Mouse (Mus musculus) spleen, embryonic (tissue): ENCODE measurements around the gene Sh3bp5l.

Experiments used
- CTCF ChIA-PET: fragments of 350-600 bp; sonication (Branson Sonifier 250); formaldehyde crosslinking; loops from one replicate; lab custom pipeline; 2022; lab: Charles Lee

Gene Sh3bp5l

GRCm38 (mm10) chr11:58330276-58331148 is at the start of gene Sh3bp5l, which contains the start of gene Zfp672:
TSS of gene Sh3bp5l (plus strand) at chr11:58330724.
TSS of gene Zfp672 (minus strand) at chr11:58330339.
- CTCF ChIA-PET: interaction anchor here (1.0 to 1.2 kb wide), 2 partner anchors 15 to 23 kb away, joined by 3 read pairs; no protein-coding TSS in a partner anchor

- CTCF ChIA-PET: no interaction called here
These were observed 48.5 kb upstream of the Sh3bp5l start for GRCm38 (mm10) chr11:58281970-58282496.

DNA sequence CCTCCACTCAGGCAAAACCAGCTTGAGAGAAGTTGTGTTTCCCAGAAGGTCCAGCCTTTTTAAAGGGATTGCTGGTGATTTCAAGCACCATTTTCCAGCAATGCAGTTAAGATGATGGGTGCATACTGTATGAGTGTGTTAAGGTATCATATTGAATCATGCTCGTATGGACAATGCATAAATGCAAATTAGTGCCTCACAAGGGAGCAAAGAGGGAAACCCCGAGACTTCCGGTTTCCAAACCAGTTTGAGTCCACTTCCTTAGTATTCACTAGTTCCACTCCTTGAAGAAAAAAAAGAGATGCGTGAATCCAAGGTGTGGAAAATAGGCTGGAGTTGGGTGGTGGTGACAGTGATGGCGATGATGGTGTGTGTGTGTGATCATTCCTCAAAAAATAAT is 48.0 kb upstream of the Sh3bp5l start:
- CTCF ChIA-PET: no interaction called here

DNA sequence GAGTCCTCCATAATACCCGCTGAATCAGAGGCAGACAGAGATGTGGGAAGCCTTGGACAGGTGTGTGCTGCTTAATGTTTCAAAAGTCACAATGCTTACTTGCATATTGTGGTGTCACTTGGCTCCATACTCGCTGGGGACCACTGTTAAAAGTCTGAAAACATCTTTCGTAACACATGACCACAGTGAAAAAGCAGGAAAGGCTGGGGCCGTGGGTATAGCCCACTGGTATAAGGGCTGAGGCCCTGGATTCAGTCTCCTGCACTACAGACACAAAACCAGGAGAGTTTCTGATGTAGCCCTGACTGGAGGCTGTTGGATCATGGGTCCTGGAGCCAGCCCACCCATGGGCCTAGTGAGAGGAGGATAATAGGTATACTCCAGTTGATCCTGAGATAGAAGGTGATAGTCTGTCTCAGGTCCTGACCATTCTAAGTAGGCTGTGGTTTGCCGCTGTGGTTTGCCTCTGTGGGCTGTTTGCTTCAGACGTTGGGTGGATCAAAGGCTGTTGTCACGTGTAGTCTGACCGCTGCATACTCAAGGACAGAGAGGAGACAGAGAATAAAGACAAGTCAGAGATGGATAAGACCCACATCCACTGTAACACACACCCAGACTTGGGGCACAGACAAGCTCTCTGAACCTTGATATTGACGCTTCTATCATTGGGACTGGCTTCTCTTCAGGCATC is 40.4 kb upstream of the Sh3bp5l start:
- CTCF ChIA-PET: no interaction called here

- CTCF ChIA-PET: no interaction called here
These were observed 39.7 kb upstream of the Sh3bp5l start for GRCm38 (mm10) chr11:58290812-58291211.

GRCm38 (mm10) chr11:58292791-58293190 is 37.7 kb upstream of the Sh3bp5l start:
- CTCF ChIA-PET: no interaction called here

GRCm38 (mm10) chr11:58297396-58297795 is 33.1 kb upstream of the Sh3bp5l start:
- CTCF ChIA-PET: interaction anchor here (0.6 kb wide), 1 partner anchor 598 kb away, joined by 7 read pairs; no protein-coding TSS in a partner anchor

DNA sequence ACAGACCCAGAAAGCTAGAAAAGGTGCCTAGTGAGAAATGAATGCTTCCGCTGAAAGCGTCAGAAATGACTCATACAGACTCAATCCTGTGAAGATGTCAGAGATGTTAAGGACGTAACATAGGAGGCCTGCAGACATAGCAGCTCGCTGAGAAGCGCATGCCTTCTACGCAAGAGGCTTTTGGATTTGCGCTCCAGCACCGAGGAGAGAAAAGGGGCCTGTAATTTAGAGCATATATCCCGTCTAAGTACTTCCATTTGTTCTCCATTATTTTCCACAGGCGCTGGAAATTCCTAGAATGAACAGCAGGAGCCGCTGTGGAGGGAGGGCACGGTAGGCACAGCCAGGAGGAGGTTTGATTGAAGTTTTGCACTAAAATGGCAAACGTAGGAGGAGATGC is 29.5 kb upstream of the Sh3bp5l start:
- CTCF ChIA-PET: interaction anchor here (1.7 kb wide), 1 partner anchor 21 kb away, joined by 4 read pairs; no protein-coding TSS in a partner anchor

- CTCF ChIA-PET: interaction anchor here (0.6 to 1.7 kb wide), 3 partner anchors 20 to 305 kb away, joined by 3 to 7 read pairs (median 4); no protein-coding TSS in a partner anchor
These were observed 28.4 kb upstream of the Sh3bp5l start for GRCm38 (mm10) chr11:58301837-58302754.

DNA sequence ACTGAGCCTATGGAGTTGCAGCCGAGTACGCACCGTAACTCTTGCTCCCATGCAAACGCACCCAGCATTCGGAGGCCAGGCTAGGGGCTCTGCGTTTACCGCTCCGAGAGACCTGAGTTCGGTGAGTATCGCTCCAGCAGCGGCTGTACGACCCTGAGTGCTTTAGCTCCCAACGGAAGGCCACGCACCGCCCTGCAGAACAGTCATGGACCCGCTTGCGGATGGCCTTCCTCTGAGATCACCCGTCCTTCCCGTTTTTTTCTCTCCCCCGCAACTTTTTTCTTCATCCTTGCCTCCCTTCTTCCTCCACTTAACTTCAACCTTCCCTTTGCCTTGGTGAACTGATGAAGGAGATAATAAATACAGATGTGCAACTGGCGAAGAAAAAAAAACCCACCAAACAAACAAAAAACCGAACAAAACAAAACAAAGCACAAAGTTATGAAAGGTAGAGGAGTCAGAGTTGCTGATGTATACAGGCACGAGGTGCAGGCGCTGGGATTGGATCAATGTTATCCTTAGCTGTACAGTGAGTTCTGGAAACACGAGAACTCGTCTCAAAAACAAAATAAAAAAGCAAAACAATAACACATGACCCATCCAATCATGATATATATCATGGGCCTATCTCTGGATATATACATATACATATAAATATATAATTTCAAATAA is 27.6 kb upstream of the Sh3bp5l start:
- CTCF ChIA-PET: no interaction called here

- CTCF ChIA-PET: no interaction called here
These were observed 26.9 kb upstream of the Sh3bp5l start for GRCm38 (mm10) chr11:58303594-58303993.

GRCm38 (mm10) chr11:58305299-58305698 is 25.2 kb upstream of the Sh3bp5l start:
- CTCF ChIA-PET: interaction anchor here (0.7 kb wide), 1 partner anchor 57 kb away, joined by 5 read pairs; no protein-coding TSS in a partner anchor

DNA sequence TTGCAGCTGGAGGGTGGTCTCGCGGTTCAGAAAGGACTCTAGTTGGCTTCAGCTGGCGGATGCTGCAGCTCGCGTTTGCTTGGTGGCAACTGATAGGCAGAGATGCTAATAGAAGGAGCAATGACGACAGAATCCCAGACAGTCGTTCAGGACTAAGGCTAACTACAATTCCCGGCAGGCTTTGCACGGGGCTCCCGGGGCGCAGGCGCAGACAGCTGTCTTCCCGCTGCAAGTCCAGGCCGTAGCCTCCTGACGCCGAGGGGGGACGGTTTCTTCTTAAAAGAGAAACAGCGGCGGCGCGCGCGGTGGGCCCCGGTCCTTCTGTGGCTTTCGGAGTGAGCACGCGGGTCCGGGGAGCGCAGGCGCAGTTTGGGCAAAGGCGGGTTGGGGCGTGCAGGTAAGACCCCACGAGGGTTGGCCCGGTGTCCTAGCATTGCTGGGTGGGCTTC is 23.6 kb upstream of the Sh3bp5l start, which contains the start of gene Zfp692:
Zfp692 (plus strand) TSS at position 210 of the 449 bp plus-strand sequence.
- CTCF ChIA-PET: no interaction called here

GRCm38 (mm10) chr11:58307411-58308080 is 23.0 kb upstream of the Sh3bp5l start:
- CTCF ChIA-PET: interaction anchor here (1.1 kb wide), 2 partner anchors 16 to 23 kb away, joined by 3 to 5 read pairs; partner anchors contain the start of genes Sh3bp5l and Zfp672

DNA sequence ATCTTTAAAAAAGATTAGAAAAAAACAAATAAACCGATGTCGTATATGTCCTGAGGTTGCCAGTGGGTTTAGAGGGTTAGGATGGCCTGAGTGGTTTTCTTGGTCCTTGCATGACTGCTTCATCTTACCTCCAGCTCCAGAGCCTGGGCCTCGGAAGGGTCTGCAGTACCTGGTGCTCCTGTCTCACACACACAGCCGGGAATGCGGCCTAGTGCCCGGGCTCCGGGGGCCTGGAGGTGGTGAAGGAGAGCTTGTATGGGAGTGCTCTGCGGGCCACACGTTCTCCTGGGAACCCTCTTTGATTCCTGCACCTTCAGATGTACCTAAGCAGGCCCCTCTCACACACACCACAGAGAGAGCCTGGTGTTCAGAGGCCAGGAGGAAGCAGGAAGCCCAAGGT is 21.9 kb upstream of the Sh3bp5l start:
- CTCF ChIA-PET: interaction anchor here (1.1 kb wide), 1 partner anchor 15 kb away, joined by 5 read pairs; no protein-coding TSS in a partner anchor

- CTCF ChIA-PET: no interaction called here
These were observed 16.5 kb upstream of the Sh3bp5l start for GRCm38 (mm10) chr11:58314069-58314468.

DNA sequence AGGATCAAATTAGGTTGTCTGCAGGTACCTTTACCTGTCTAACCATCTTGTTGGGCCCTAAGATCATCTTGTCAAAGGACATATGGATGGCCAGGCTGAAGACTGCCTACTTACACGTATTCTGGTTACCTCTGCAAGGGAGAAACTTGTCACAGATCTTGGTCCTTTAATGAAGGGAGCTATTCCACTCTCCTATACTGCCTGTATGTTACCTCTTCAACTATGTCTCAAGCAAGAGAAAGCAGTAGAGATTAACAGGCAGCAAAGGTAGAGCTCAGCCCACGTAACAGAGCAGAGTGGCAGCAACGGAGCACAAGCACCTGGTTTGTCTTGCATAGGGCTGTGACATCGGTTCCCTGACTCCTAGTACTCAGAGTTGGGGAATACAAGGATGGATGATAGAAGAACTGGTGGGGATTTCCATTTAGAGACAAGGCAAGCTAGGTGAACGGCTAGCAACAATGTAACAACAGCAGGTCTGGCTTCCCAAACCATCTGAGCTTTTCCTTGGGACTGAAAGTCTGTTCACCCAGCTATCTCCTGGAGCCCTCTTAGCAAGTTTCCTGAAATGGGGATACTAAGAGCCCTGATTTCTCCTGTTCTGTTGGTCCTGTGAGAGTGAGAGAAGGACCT is 14.9 kb upstream of the Sh3bp5l start:
- CTCF ChIA-PET: interaction anchor here (1.0 kb wide), 1 partner anchor 14 kb away, joined by 3 read pairs; no protein-coding TSS in a partner anchor

DNA sequence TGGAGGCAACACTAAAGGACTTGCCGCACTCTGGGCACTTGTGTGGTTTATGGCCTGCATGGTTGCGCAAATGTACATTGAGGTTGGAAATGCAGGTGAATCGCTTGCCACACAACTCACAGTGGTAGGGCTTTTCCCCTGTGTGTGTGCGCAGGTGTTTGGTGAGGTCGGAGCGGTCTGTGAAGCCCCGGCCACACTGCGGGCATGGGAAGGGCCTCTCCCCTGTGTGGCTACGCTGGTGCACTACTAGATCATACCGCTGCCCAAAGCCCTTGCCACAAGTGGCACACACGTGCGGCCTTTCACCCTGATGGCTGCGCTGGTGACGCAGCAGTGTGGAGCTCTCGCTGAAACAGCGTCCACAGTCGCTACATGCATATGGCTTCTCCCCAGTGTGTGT is 14.2 kb upstream of the Sh3bp5l start:
- CTCF ChIA-PET: interaction anchor here (1.0 kb wide), 1 partner anchor 13 kb away, joined by 3 read pairs; no protein-coding TSS in a partner anchor
